Mouse (Mus musculus): ENCODE measurements around the gene Slc25a21.

The Slc25a21 gene

DNA sequence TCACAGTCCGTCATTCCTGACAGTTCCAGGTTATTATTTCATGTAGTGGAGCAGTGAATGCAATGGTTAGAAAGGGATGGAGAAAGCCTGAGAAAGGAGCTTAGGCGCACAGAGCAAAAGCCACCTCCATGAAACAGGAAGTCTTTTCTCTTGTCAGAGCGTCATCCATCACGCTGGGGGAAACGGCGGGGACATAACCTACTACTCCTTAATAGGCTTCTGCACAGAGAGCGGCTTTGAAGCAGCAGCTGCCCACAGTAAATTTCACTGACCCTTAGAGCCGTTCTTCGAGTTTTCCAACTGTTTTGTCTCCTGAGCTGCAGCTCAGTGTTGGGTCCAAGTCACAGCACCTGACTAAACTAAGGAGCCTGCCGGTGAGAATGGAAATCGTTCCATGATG, 188.3 kb downstream of the Slc25a21 start:
- no peak for DNase-seq

DNA sequence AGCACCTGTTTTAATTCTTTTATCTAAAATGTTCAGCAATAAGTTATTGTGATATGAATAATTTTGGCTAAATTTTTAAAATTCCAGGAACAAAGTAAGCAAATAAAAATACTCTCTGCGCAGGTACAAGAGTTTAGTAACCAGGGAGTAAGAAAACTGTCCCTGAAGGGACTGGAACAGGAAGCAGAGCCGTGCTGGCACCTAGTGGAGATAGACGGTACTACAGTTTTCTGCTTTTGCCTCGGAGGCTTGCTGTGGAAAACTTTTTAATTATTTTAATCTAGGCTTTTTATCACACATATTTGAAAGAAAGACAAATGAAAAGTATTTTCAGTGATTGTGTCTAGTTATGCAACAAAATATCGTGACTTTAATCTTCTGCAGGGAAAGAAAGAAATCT, 211.2 kb downstream of the Slc25a21 start:
- peak; percentile 70 for DNase-seq

DNA sequence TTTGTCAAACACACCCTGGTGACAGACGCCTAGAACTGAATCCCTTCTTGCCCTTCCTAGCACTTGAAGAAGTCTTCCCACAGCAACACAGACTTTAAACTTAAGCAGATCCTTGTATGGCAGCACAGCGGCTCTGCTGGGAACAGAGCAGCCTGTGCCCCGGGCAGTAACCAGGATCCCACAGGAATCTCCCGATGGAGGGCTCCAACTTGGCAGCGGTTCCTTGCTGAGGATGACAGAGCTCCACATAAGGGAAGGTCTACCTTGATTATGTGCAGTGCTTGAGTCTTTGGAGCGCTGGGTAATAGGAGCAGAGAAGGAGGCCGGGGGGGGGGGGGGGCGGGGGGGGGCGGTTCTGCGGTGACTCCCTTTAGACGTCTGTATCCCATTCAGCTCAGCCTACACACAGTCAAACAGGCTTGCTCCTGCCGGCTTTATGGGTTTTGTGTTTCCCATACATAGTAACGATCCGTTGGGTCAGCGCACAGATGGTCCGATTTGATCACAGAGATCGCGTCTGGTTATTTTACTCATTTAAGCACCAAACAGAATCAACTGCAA, 215.1 kb downstream of the Slc25a21 start:
- DNase-seq = no peak

DNA sequence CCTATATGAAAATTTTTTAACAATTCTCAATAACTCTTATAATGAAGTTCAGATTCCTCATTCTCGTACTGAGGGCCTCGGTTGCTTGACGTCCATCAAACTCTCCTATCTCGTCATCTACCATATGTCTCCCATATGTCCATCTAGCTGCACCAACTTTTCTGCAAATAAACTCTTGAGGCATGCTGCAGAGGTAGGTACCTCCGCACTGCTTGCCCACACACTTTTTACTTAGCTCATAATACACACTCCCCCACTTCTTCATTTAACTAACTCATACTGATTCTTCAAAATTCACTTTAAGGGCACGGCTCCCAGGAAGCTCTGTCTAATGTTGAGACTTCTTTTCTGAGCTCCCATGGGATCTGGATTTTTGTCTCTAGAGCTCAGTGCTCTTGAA, 222.0 kb downstream of the Slc25a21 start:
- DNase-seq = no peak

DNA sequence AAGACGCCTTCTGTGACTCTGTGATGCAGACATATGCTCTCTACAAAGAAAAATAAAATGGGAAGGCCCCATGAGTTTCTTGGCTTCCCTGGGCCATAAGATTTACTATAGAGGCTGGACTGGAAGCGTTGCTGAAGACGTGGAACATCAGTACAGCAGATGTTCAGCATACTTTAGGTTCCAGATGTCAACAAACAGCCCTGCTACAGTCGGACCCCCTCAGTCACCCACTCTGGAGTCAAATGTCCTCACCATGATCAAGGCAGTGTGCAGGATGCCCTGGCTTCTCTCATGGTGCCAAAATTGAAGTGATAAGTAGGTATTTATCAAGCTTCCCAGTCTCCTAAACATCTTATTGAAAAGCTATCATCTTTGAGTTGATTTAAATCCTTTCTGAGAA, 234.0 kb downstream of the Slc25a21 start:
- DNase-seq = no peak

DNA sequence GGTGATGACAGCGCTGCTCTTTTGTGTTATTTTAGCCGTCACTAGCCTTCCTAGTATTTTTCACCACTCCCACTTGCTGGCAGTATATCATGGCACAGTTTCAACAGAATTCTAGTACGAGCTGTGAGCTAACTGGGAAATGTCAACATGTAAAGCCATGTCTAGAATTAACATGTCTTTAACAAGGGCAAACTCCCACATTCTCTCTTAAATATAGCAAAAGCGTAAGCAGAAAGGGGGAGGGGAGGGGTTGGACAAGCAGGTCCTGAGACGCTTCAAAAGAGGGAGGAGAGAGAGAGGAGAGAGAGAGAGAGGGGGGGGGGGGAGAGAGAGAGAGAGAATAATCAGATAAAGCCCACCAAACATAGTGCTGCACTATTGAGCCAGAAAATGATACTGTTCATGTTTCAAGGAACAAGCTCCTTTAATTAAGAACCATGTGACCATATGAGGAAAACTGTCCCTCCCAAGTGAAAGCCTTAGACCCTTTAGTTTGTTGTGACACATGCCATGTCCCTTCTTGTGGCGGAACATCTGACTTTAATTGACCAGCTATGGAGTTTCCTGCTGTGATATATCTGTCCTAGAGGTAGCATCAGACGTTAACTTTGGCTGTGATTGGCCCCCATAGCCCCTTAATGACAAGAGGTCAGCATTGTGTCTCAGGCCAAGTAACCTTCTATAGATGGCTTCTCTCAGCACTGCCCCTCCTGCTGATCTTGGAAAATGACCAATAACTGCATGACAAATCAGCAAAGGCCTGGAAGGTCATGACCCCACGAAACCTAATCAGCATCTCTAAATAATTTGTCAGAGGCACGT, 237.8 kb downstream of the Slc25a21 start:
- no peak for DNase-seq

DNA sequence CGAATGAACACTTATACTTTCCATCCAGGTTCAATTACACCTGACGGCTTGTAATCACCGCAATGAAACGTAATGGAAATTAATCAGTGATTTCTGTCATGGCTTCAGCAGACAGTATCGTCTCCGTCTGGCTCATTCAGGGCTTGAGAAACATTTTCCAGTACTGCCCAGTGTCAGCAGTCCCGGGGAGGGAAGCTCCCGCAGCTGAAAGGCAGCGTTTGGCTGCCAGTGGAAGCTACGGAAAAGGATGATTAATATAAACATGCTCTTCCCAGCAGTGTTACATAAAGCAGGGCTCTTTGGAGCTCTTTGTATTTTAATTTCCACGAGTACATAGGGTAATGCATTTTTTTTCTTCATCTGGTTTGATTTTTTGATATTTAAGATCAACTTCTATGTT, 239.0 kb downstream of the Slc25a21 start:
- no peak for DNase-seq

DNA sequence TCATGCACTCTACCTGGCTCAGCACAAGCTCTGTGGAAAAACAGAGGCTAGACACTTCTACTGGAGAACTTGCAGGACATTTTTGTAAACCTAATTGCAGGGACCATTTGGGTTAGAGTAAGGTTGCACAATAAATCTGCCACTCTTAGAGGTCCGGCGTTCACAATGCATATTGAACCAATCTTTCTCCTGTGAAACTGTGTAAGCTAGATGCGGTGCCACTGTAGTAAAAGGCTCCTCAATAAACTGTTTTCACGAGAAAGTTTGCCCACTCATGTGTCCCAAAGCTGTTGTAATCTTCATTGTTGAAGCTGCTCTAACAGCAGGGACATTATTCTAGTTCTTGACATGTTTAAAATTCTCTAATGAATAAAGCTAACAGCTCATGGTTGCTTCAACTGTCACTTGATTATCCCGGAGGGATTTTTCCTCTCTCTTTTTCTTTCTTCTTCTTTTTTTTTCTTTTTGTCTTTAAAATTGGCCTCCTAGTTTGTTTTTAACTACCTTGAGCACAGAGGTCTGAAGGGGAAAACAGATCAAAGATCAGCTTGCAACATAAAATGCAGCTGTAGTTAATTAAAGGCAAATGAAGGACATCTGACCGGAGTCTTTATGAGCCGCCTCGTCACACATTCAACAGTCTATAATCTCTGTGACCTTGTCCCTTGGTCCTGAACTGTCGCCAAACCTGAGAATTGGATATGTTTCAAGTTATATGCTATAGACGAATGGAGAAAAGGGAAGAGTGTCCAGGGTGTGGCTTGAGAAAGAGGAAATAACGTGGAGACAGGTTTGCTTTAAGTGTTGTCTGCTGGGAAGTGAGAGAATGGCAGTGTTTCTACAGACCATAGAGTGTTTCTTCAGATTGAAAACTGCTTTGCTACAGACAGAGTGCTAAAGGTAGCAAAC, 245.3 kb downstream of the Slc25a21 start:
- DNase-seq = no peak

DNA sequence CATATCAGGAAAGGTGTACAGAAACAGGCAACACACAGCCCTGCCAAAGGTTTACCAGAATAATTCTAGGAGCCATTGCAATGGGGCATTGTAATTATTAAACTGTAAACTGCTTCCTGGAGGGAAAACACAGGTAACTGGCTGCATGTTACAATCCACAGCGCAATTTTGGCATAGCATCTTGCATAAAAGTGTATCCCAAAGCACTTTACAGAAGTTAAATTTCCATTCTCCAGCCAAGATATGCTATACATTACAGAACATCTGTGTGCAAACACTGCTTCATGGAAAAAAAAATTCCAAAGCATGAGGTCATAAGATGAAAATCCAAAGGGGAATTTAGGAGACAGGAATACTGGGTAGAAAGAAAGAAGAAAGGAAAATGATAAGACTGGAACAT, 253.0 kb downstream of the Slc25a21 start:
- DNase-seq = no peak

DNA sequence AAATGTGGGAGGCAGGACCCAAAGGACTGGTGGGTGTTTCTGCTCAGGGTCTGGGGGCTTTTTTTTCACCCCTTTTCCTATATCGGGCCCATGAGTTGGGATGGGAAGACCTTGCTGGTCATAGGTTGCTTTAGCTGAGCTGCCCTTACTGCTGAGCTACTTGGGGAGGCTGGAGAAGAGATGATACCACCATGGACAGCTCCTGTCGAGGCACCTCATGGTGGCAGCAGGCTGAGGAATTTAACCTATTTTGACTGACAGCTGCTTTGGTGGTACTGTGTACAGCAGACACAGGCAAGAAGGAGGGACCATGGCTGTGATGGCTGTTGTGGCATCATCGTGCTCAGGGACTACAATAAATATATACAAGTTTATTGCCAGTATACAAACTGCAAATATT, 256.4 kb downstream of the Slc25a21 start:
- no peak for DNase-seq

DNA sequence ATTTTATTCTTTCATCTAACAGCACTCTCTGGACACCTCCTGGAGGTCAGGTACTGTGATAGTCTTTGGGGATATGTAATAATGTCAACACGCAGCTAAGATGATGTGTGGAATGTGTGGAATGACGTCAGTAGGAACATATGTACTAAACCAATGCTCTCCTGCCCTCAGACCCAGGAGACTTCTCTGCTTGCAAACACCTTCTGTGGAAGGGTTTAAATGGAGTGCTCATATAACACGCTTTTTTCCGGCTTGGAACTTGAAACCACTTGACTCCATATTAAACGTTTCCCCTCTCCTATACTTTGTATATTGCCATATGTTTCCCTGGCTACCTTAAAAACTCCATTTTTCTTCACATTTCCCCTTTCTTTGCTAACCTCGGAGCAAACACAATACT, 279.1 kb downstream of the Slc25a21 start:
- DNase-seq = no peak

DNA sequence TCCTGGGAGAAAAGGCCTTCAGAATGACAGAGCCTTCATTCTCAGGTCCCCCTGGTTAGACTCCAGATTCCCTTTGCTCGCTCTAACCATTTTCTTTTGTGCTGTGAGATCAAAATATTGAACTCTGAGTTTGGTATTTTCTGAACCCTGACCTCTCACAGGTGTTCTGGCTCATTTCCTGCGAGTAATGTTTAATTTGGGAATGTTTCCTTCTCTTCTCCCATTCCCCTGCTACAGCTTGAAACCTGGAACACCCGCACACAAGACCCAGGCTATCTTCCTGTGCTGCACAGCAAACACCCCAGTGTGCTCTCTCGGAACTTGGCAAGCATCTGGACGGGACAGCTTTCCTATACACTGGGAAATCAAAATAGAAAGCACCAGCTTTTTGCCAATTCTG, 290.8 kb downstream of the Slc25a21 start:
- no peak for DNase-seq

DNA sequence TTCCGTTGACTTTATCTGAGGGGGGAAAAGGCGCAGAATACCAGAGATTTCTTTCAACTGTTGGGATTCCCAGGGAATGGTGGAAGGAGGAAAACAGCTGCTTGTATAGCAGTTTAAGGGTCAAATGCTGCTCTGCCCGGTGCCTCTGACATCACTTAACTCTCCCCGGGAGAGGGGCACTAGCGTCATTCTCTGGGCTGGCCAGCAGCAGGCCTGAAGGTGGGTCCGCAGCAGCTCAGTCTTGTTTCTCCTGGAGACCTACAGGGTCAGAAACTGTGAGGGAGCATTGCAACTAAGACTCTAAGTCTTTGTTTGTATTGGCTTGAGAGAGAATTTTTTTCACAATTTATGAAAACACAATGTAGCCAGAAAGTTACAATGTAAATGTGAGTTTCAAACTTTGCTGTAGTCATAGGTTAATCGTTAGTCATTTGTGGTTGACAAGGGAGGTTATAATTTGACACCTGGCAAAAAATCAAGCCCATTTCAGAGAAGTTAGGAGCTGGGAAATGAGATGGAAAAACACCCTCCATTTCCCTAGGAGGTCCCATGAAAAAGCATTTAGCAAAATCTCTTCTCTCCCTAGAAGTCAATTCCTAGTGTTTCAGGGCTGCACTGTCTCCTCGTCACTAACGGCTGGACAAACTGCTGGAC, 291.5 kb downstream of the Slc25a21 start:
- DNase-seq = no peak

DNA sequence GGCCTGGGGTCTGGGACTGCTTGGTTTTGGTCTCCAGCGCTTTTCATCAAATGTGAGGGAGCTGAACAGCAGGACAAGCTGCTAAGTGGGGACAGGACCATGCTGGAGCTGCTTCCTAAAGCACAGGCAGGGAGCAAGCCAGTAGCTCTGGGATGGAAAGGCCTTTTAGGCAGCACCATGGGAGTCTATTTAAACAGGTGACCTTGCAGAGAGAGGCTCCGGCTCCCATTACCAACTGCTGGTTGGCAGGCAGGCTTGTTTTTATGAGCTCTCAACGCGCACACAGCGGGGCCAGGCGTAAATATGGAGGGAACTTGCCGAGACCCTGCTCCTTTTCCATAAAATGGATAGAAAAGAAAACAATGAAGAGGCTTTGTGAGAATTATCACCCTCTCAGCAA, 292.1 kb downstream of the Slc25a21 start:
- DNase-seq = no peak

DNA sequence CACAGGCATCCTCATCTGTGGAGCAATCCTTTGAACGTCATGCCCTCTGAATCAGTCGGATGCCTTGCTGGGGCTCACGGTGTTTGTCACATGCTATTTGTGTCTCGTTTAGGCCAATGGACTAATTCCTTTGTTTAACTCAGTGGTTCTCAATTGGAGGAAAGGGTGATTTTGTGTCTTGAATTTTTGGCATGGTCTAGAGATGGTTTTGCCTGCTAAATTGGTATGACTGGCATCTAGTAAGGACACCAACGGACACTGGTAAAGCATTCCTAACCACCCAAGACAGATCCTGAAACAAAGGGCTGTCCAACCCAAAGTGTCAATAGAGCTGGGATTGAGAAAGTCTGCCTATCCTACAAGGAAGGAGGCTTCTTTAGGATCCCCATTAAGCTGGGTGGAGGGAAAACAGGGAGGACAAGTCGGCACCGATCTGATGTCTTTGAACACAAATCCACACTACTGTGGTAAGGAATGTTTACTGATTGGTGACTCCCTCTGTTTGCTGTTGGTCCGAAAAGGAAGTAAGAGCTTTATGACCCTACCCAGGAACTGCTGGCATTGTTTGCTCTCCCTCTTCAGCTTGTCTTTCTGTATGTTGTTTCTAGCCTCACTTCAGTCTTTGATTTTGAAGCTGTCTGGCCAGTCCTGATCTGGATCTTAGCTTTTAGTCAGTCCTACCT, 294.4 kb downstream of the Slc25a21 start:
- DNase-seq = no peak

DNA sequence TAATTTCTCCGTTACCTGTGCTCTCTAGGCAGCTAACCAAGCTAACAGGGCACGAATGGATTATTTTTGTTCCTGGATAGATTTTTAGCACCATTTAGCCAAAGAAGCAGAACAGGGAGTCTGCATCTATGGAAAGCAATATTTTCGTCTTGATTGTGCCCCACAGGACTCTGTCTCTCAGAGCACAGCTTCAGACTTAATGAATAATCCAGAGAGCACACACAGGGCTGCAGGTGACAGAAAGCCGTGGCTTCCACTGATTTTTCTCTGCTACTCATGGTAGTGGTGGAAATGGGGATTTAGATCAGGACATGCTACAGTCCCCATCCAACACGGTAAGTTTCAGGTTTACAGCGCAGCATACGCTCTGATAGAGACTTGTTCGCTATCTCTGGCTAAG, 299.3 kb downstream of the Slc25a21 start:
- no peak for DNase-seq

DNA sequence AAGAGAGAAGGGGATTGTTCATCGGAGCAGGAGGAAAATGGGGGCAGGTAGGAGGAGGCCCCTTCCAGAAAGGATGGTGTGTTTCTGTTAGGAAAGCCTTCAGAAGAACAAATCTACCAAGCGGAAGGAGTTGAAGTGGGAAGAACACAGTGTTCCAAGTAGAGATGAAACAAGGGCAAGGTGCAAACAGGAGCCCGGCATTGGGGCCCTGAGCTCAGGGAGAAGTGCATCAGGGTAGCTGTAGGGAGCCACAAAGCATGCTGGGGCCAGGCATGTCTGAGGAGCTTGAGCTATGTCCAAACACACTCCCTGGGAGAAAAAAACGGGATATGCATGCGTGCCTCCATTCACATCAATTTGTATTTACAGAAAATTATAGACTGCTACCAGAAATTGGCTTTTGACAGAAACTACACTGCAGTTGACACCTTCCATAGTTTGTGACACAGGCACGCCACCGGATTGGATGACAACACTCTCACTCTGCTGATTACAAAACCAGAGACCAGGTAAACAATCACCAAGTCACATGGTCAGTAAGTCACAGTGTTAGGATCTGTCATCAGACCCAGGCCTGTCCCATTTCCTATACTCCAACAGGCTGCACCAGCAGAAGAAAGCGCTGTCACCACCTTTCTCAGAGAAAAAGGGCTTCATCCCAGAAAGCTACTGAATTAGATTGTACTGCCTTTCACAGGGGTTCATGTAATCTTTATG, 299.9 kb downstream of the Slc25a21 start:
- no peak for DNase-seq

DNA sequence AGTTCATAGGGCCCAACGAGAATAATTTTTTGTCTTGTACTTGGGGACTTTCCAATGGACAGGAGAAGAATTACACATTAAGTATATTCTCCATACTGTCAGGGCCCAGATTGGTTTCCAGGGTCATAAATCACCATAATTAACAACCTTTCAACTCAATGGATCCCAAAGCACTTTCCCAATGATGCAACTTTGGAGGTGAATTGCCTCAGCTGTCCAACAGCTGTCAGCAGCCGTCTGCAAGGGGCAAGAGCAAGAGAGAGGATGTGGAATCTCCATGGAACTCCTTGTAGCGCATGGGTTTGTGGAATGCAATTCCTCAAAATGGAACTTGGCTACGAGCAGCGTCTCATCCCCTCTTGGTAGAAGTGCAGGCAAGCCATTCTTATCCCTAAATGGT, 302.3 kb downstream of the Slc25a21 start:
- DNase-seq = no peak

DNA sequence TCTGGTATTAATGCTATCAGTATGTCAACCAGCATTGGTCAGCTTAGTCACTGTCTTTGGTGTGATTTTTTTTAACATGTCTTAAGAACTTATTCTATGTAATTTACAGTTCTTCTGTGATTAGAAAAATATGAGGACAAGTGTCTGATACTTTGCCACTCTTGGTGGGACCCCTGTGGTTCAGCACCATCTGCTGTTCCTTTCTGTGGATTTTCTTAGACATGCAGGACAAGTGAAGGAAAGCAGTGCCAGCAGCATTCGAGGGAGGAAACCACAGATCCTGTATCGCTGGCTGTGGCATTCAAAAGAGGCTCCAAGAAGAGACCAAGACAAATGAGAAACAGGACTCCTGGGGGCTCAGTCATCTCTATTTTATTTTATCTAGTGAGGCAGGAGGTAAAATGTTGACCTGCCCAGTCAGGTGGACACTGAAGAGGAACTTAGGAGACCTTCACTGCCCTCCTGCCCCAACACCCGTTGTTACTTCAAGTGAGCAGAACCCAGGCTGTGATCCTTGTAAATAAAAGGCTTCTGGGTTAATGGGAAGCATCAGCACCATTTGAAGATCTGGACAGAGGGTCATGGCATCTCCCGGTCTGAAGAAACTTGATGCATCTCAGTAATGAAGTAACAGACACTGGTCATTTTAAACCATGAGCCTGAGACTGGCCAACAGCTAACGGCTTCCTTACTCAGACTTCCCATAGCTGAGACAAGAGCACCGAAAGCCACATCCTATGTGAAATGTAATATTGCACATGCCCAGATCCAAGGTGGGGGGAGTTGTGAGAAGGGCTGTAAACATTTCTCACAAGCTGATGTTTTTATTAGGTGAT, 306.2 kb downstream of the Slc25a21 start:
- DNase-seq = no peak

DNA sequence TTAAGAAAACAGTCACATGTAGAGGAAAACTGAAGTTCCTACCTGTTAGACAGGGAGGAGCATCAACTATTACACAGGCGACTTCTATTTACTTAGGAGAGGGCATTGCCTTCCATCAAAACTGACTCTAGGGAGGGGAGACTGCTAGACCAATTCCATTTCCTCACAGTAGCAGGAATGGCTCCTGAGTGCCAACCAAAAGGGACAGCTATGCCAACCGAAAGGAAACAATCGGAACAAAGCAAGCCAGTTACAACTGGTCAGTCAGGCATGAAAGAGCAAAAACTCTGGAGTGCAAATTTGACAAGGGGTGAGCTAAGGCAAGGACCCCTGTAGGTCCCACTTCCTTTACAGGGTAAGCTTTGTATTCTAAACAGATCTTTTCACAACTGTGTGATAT, 319.5 kb downstream of the Slc25a21 start:
- DNase-seq = no peak

DNA sequence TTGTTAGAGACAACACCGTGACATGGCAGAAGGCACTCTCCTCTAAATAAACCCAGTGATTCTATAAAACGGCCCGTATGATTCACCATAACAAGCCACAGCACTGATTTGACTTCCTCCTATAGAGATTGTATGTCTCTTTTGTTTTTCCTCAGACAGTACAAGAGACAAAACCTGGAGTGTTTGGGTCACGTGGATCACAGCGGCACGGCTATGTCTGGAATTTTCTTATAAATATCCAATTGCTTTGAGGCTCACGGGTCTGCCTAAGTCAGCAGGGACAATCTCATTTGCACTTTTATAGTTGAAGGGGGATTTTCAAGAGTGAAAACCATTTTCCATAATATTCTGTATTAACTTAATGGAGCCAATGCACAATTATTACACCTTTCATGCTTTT, 320.7 kb downstream of the Slc25a21 start:
- no peak for DNase-seq
